Mouse (Mus musculus): Measurements from ENCODE around the gene Mterf1a. TPM values are rescaled to one million over a fixed set of nuclear protein-coding genes. Genes with fewer than 3 reads are reported as not detected.

Mterf1a gene
- 1 to 10 TPM; 6.0 to 7.0 TPM for total RNA-seq (2023)

DNA sequence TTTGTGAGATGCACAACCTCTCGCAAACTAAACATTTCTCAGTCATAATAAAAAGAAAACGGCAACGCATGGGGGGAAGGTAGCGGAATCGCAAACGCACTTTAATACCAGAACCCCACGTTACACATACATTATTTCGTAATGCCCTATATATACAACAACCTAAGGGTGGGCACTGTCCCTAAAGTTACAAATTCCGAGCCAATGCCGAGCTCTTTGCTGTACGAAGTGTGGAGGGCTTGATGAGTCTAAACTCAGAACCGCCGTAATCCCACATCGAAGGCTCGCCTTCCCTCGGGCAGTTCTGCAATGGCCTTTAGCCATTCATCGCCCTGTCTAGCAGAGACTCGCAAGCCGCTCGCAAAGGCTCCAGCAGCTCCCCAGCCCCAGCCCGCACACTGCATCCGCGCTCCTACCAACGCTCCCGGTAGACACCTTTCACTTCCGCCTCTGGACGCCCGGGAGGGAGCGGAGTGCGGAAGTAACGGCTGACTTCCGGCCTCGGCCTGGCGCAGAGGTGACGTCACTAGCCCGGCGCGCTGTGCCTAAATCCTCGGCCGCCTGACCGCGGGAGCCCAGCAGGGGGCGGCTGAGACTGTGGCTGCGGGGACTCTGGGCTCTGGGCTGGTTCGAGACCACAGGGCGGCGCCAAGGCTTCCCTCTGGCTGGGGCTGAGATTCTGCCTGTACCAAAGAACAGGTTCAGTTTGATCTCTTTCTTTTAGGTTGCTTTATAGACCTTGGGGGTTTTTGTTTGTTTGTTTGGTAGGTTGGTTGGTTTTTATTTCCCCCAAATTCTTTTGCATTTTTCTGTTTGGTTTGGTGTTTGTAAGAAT, at the start of gene Mterf1a:
Gene Mterf1a, minus strand, starts transcription at position 475 of the 835 bp plus-strand sequence.

DNA sequence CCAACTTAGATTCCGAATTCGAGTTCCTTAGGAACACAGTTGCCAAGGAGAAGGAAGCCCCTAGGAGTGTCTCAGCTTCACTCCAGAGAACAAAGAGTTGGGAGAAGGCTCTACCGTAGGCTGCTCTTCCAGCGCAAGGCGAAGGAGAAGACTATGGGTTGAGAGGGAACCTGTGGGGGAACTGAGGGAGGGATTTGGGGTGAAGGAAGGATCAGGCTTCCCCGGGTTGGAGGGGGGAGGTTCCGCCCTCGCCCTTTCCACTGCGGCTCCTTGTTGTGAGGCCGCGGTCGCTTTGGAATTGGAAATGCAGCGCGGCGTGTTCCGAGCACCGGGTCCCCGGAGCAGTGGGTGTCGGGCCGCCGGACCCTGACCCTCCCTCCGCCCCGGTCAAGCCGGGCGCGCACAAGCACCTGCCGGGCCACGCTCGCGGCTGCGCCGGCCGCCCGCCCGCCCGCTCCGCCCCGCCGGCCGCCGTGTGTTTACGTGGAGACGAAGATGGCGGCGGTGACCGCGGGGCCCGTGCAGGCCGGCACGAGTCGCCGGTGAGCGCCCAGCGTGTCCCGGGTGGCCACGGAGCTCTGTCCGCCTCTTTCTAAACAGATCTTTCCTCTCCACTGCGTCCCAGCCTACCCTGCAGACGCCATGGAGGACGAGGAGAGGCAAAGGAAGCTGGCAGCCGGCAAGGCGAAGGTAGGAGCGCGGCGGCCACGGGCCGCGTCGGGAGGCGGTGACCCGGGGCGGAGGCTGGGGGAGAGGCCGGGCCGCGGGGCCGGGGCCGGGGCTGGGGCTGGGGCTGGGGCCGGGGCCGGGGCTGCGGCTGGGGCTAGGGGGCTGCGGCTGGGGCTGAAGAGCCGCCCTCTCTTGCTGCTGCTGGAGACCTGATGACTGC, 34.3 kb upstream of the Mterf1a start, which contains the start of gene Akap9:
Gene Akap9, plus strand, starts transcription at position 254 of the 889 bp plus-strand sequence.

DNA sequence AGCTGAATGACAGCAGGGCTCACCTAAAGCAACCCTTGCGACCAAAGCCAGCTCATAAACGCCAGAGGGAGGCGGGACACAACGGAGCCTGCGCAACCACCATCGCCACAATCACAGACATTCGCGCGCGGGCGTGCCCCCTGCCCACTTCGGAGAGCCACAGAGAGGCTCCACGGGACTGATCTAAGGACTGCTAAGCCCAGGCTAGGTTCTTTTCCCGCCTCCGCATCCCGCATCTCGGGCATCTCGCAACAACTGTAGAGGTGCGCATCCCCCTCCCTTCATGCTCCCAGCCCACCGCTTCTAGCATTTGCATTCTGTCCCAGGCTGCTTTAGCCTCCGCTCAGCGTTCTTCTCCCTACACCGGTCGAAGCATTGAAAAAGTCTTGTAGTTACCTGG, 48.7 kb downstream of the Mterf1a start, which contains the start of gene Lrrd1:
Gene Lrrd1, plus strand, starts transcription at position 148 of the 400 bp plus-strand sequence.

Other genes with a start within 250 kb of the Mterf1a start
- gene Tmbim7, start 242.8 kb downstream of the Mterf1a start, total RNA-seq (2023): not detected
- gene Gatad1, start 236.7 kb downstream of the Mterf1a start, total RNA-seq (2023): 10 to 100 TPM; 52.7 to 69.3 TPM
- 10 to 100 TPM; 21.9 to 24.1 TPM for gene Ankib1, start 91.0 kb downstream of the Mterf1a start, total RNA-seq (2023)
- gene Krit1, start 90.7 kb downstream of the Mterf1a start, total RNA-seq (2023): 10 to 100 TPM; 34.4 to 40.3 TPM
- under 1 TPM in 1 of 2 experiments, not detected in 1; 0.11 TPM for gene Lrrd1, start 48.8 kb downstream of the Mterf1a start, total RNA-seq (2023)
- 10 to 100 TPM; 34.2 to 45.9 TPM for gene Akap9, start 34.1 kb upstream of the Mterf1a start, total RNA-seq (2023)
- gene Cyp51, start 210.8 kb upstream of the Mterf1a start, total RNA-seq (2023): 1 to 10 TPM; 8.6 to 9.6 TPM